Mouse (Mus musculus): ENCODE data around the gene Boll.

GRCm38 (mm10) chr1:55201850-55202752, 161.2 kb downstream of the Boll start:
- no peak for TF ChIP-seq GATA1 (IDR thresholded peaks at IDR 0.05; ENCODE audit: borderline replicate concordance, low read length)
- TF ChIP-seq FLI1 (IDR thresholded peaks at IDR 0.05; ENCODE audit: low read length), result no peak
